Mouse (Mus musculus) heart, postnatal 25 days (tissue): ENCODE data around the gene Dusp28. TPM values are rescaled to one million over a fixed set of nuclear protein-coding genes. Genes with fewer than 3 reads are reported as not detected.

ENCODE experiments used
- DNase-seq: peaks from one replicate; pipeline ENCODE4 v3.0.0; 2022; ENCODE audit warnings: low spot score
- intact Hi-C: fragments of 180-260 bp; cut with DNase I; formaldehyde crosslinking; loops from one replicate; pipeline ENCODE4 v1.15.1; 2025
- total RNA-seq, 2 experiments: library from RNA; stranded (reverse); gene quantifications; 2 replicates each; pipeline ENCODE4 v1.2.3; 2021

Dusp28 gene
- total RNA-seq, 2 experiments from 2014 or later = 11.9 to 13.2 TPM

- intact Hi-C loops = loop anchor here (10.0 kb wide), 1 partner anchor 409 kb away; the partner anchor contains the start of genes Pask and Ppp1r7
- DNase-seq = no peak
Measured at GRCm38 (mm10) chr1:92935054-92935962, 28.5 kb downstream of the Dusp28 start.

- intact Hi-C loops = loop anchor here (10.0 kb wide), 1 partner anchor 409 kb away; the partner anchor contains the start of genes Pask and Ppp1r7
- DNase-seq = no peak
Measured at GRCm38 (mm10) chr1:92935977-92936376, 29.2 kb downstream of the Dusp28 start.

- no peak for DNase-seq
- intact Hi-C loops = loop anchor here (10.0 kb wide), 1 partner anchor 408 kb away; the partner anchor contains the start of genes Pask and Ppp1r7
Measured at GRCm38 (mm10) chr1:92936467-92936866, 29.7 kb downstream of the Dusp28 start.

- DNase-seq = no peak
Measured at GRCm38 (mm10) chr1:92937797-92938196, 31.0 kb downstream of the Dusp28 start.

GRCm38 (mm10) chr1:92939746-92940145 is 33.0 kb downstream of the Dusp28 start:
- intact Hi-C loops = loop anchor here (10.0 kb wide), 1 partner anchor 405 kb away; the partner anchor contains the start of genes Pask and Ppp1r7
- DNase-seq = no peak

More at GRCm38 (mm10) chr1:92937797-92938196, 31.0 kb downstream of the Dusp28 start:
- intact Hi-C loops = loop anchor here (10.0 kb wide), 1 partner anchor 407 kb away; the partner anchor contains the start of genes Pask and Ppp1r7

- intact Hi-C loops = no loop called here
- DNase-seq = no peak
Measured at GRCm38 (mm10) chr1:92943219-92943989, 36.6 kb downstream of the Dusp28 start.

- DNase-seq = no peak
- intact Hi-C loops = no loop called here
Measured at GRCm38 (mm10) chr1:92947966-92948365, 41.2 kb downstream of the Dusp28 start.

GRCm38 (mm10) chr1:92949426-92949825 is 42.6 kb downstream of the Dusp28 start:
- intact Hi-C loops = no loop called here
- no peak for DNase-seq

GRCm38 (mm10) chr1:92950607-92951006 is 43.8 kb downstream of the Dusp28 start, which contains the start of gene Gpr35:
Gene Gpr35, plus strand, starts transcription at chr1:92950865.
- intact Hi-C loops = no loop called here

GRCm38 (mm10) chr1:92953641-92954040 is 46.9 kb downstream of the Dusp28 start:
- intact Hi-C loops = no loop called here
- no peak for DNase-seq

More at GRCm38 (mm10) chr1:92950607-92951006, 43.8 kb downstream of the Dusp28 start, which contains the start of gene Gpr35:
- DNase-seq = no peak

- DNase-seq = peak; percentile 40
Measured at GRCm38 (mm10) chr1:92956571-92957335, 50.0 kb downstream of the Dusp28 start.

More at GRCm38 (mm10) chr1:92956571-92957335, 50.0 kb downstream of the Dusp28 start:
- intact Hi-C loops = loop anchor here (5.0 kb wide), 1 partner anchor 126 kb away; no protein-coding TSS in a partner anchor

Other genes with a start within 250 kb of the Dusp28 start
- 100 to 1,000 TPM; 366 to 368 TPM for gene Gpc1, start 75.3 kb upstream of the Dusp28 start, total RNA-seq
- gene Ankmy1, start 4.1 kb upstream of the Dusp28 start, total RNA-seq = not detected
- gene Rnpepl1, start 3.8 kb downstream of the Dusp28 start, total RNA-seq = 10 to 100 TPM; 77.8 to 77.9 TPM
- 1 to 10 TPM; 6.9 TPM for gene Capn10, start 27.4 kb downstream of the Dusp28 start, total RNA-seq
- gene Gpr35, start 43.9 kb downstream of the Dusp28 start, total RNA-seq = under 1 TPM; 0.36 to 0.75 TPM
- gene Aqp12, start 99.4 kb downstream of the Dusp28 start, total RNA-seq = not detected
- 1 to 10 TPM in 1 of 2 experiments, under 1 TPM in 1; 0.94 to 1.6 TPM for gene Kif1a, start 195.0 kb downstream of the Dusp28 start, total RNA-seq
- not detected for gene Agxt, start 228.3 kb downstream of the Dusp28 start, total RNA-seq